Mouse (Mus musculus): ENCODE measurements at regions not wholly inside any gene's neighbourhood (a gene's known extent, or its start where the extent isn't known, plus 50 kb on each side); places are given as distances from the start of the nearest gene placed in this dataset.

DNA sequence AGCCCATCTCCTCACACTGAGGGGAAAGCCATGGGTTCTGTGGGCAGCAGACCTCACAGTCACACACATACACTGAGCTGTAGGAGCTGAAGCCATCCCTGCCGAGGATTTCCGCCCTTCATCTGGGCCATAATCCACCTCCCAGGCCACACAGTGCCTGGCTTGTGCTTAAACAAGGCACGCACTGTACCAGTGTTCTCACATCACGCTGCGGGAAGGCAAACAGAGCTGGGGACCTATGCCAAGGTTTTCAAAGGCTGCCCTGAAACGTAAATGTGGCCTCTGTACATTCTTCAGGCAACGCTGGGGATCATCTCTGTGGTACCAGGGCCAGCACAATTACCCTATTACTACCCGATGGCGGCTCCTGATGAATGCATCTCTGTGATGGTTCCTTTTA lies 627.6 kb downstream of the Insc start:
- peak; percentile 77 for ATAC-seq (ENCODE audit: low read depth)
- no peak overlapping the region for H3K4me2 ChIP-seq (ENCODE audit: low read depth, low read length)
- H3K9ac ChIP-seq (ENCODE audit: low read depth, low read length), result no peak overlapping the region
- H3K9me3 ChIP-seq (ENCODE audit: control insufficient read depth, low read length), result no peaks in the 10 kb centered on the region
- H3K36me3 ChIP-seq (ENCODE audit: control insufficient read depth, insufficient read depth, low read length), result no peaks in the 10 kb centered on the region
- H3K4me3 ChIP-seq (ENCODE audit: low read depth, low read length), result no peak overlapping the region
- peak overlapping the region; percentile 58 for H3K27ac ChIP-seq (replicated peaks; ENCODE audit: low read depth, low read length)
- no peaks in the 10 kb centered on the region; the same call in 1 of the 2 replicates for H3K27me3 ChIP-seq (replicated peaks; ENCODE audit: control insufficient read depth, insufficient read depth, low read length)
- peak; percentile 69 for DNase-seq (ENCODE audit: low spot score)
- WGBS, result 34% methylated on average over 9 of the region's 9 CpGs
- peaks cover 9% of the 10 kb centered on the region; the same call in 1 of the 2 replicates for H3K4me1 ChIP-seq (ENCODE audit: control insufficient read depth, insufficient read depth, low read length)

DNA sequence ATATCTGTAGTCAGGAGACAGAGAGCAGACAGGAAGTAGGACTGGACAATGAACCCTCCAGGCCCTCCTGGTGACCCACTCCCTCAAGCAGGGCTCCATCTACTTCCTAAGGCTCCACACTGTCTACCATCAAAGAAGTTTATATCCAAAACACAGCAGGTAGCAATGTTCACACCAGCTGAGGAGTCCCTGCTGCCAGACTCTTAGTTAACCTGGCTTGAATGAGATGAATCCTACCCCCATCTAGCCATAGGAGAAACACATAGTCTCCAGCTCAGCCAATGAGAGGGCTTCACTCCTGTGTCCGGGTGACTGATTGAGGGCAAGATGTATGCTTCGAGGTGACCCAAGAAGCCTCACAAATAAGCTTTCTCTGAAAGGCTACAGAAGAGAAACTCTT lies 629.4 kb downstream of the Insc start:
- Histone ChIP-seq H3K4me1 (ENCODE audit: control insufficient read depth, insufficient read depth, low read length) (peaks cover 6% of the 10 kb centered on the region; the same call in 1 of the 2 replicates), H3K4me2 (ENCODE audit: low read depth, low read length) (no peak overlapping the region), H3K9ac (ENCODE audit: low read depth, low read length) (no peak overlapping the region), H3K27me3 (replicated peaks; ENCODE audit: control insufficient read depth, insufficient read depth, low read length) (no peaks in the 10 kb centered on the region; the same call in 1 of the 2 replicates), H3K9me3 (ENCODE audit: control insufficient read depth, low read length) (no peaks in the 10 kb centered on the region), H3K36me3 (ENCODE audit: control insufficient read depth, insufficient read depth, low read length) (no peaks in the 10 kb centered on the region), H3K4me3 (ENCODE audit: low read depth, low read length) (no peak overlapping the region), H3K27ac (replicated peaks; ENCODE audit: low read depth, low read length) (no peak overlapping the region)
- WGBS, result 83% methylated on average over 2 of the region's 2 CpGs
- no peak for DNase-seq (ENCODE audit: low spot score)
- no peak for ATAC-seq (ENCODE audit: low read depth)

DNA sequence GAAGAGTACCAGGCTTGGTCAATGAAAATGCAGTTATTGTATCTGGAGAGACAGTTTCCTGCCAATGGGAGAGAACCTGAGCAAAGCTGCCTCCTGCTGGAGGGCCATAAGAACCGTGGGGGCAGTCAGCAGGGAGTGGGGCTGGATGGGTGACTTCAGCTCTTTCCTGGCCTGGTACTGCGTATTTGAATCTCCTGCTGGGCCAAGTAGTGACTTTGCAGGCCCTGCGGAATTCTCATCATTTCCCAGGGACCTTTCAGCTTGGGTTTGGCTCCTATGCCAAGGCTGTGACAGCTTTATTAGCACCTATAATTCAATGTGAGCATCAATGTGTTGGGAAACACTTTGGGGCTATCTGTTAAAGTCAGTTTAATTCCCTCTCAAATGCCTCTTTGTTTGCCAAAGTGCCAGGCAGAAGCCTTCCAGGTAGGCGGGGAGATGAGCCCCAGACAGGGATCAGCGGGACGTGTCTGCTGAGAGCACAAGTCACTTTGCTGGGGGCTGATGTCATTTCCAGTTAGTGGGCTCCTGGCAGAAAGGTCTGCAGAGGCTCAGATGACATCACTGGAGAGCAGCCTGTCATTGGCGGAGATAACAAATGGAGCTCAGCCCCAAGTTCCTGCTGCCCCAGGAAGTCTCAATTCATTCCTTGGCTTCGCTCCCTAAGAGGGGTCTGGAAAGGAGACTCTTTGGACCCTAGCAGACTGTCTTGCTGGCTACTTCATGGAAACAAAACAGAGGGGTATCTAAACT lies 630.5 kb downstream of the Insc start:
- ATAC-seq (ENCODE audit: low read depth) (no peak), DNase-seq (ENCODE audit: low spot score) (no peak)
- no peak overlapping the region for H3K9ac ChIP-seq (ENCODE audit: low read depth, low read length)
- no peaks in the 10 kb centered on the region for H3K36me3 ChIP-seq (ENCODE audit: control insufficient read depth, insufficient read depth, low read length)
- peaks cover under 1% of the 10 kb centered on the region; the same call in 1 of the 2 replicates for H3K27me3 ChIP-seq (replicated peaks; ENCODE audit: control insufficient read depth, insufficient read depth, low read length)
- no peak overlapping the region for H3K4me2 ChIP-seq (ENCODE audit: low read depth, low read length)
- H3K9me3 ChIP-seq (ENCODE audit: control insufficient read depth, low read length), result no peaks in the 10 kb centered on the region
- no peak overlapping the region for H3K27ac ChIP-seq (replicated peaks; ENCODE audit: low read depth, low read length)
- no peak overlapping the region for H3K4me3 ChIP-seq (ENCODE audit: low read depth, low read length)
- WGBS, result 56% methylated on average over 8 of the region's 8 CpGs
- peaks cover 8% of the 10 kb centered on the region; the same call in 1 of the 2 replicates for H3K4me1 ChIP-seq (ENCODE audit: control insufficient read depth, insufficient read depth, low read length)

DNA sequence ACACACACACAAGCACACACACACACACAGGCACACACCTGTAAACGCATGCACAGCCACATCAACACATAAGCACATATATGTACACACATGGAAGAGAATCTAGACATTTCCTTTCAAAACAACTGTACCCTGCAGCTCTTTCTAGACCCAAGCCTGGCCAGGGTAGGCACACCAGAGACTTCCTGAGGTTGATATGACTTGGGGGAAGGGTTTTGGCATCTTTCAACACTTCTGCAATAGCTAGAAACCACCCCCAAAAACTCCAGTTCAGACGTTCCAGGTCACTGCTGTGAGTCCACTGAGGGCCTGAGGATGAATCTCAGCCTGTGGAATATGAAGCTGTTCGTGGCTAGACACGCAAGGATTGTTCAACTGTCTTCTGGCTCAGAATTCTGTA lies 632.6 kb downstream of the Insc start:
- Histone ChIP-seq H3K27ac (replicated peaks; ENCODE audit: low read depth, low read length) (no peak overlapping the region), H3K27me3 (replicated peaks; ENCODE audit: control insufficient read depth, insufficient read depth, low read length) (peaks cover 4% of the 10 kb centered on the region; the same call in 1 of the 2 replicates), H3K9ac (ENCODE audit: low read depth, low read length) (no peak overlapping the region), H3K4me2 (ENCODE audit: low read depth, low read length) (no peak overlapping the region), H3K9me3 (ENCODE audit: control insufficient read depth, low read length) (no peaks in the 10 kb centered on the region), H3K4me1 (ENCODE audit: control insufficient read depth, insufficient read depth, low read length) (peaks cover 27% of the 10 kb centered on the region), H3K36me3 (ENCODE audit: control insufficient read depth, insufficient read depth, low read length) (no peaks in the 10 kb centered on the region), H3K4me3 (ENCODE audit: low read depth, low read length) (no peak overlapping the region)
- DNase-seq (ENCODE audit: low spot score) (no peak), ATAC-seq (ENCODE audit: low read depth) (no peak)
- WGBS, result 78% methylated on average over 4 of the region's 4 CpGs

DNA sequence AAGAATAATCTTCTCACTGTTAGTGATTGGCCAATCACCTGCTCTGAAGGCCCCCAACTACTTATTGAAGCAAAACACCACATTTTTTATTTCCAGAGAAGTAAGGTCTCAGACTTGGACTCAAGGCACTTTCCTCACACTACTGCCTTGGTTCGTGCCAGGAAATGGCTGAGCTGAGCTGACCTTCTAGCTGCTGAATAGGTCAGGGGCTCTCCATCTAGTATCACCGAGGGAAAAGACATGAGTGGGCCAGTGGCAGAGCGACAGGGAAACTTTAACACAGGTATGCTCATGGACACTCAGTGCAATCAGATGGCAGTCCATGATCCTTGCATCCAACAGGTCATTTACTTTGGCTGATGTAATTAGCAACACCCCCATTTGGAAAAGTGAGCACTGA lies 635.3 kb downstream of the Insc start:
- no peaks in the 10 kb centered on the region for H3K9me3 ChIP-seq (ENCODE audit: control insufficient read depth, low read length)
- WGBS, result 73% methylated on average over 3 of the region's 3 CpGs
- H3K4me1 ChIP-seq (ENCODE audit: control insufficient read depth, insufficient read depth, low read length), result peaks cover 32% of the 10 kb centered on the region
- H3K27me3 ChIP-seq (replicated peaks; ENCODE audit: control insufficient read depth, insufficient read depth, low read length), result 0 out of 2 replicates have a peak, but pooled peaks cover 4% of the 10 kb centered on the region
- ATAC-seq (ENCODE audit: low read depth), result no peak
- no peaks in the 10 kb centered on the region for H3K36me3 ChIP-seq (ENCODE audit: control insufficient read depth, insufficient read depth, low read length)
- no peak overlapping the region for H3K9ac ChIP-seq (ENCODE audit: low read depth, low read length)
- H3K27ac ChIP-seq (replicated peaks; ENCODE audit: low read depth, low read length), result 0 out of 2 replicates have a peak overlapping the region, but pooled peaks have one; percentile 44
- no peak overlapping the region for H3K4me2 ChIP-seq (ENCODE audit: low read depth, low read length)
- no peak overlapping the region for H3K4me3 ChIP-seq (ENCODE audit: low read depth, low read length)
- DNase-seq (ENCODE audit: low spot score), result no peak

DNA sequence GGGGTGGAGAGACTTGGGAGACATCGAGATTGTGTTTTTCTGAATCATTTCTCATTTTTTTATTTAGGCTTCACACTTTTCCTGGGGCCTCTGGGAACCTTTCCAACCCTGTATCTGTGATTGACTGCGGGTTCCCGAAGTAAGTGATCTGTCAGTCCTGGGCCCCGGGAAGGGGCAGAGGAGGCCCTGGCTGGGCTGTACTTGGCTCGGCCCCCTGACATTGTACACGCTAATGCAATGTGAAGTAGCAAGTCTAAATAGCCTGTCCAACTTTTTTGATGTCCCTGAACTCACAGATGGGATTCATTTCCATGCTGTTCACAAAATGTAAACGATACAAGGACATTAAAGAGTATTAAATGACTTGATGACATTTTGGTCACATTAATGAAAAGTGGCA lies 636.1 kb downstream of the Insc start:
- Histone ChIP-seq H3K9ac (ENCODE audit: low read depth, low read length) (no peak overlapping the region), H3K36me3 (ENCODE audit: control insufficient read depth, insufficient read depth, low read length) (no peaks in the 10 kb centered on the region), H3K27ac (replicated peaks; ENCODE audit: low read depth, low read length) (peak overlapping the region; percentile 44; the same call in 1 of the 2 replicates), H3K27me3 (replicated peaks; ENCODE audit: control insufficient read depth, insufficient read depth, low read length) (0 out of 2 replicates have a peak, but pooled peaks cover 4% of the 10 kb centered on the region), H3K4me3 (ENCODE audit: low read depth, low read length) (no peak overlapping the region), H3K4me1 (ENCODE audit: control insufficient read depth, insufficient read depth, low read length) (peaks cover 32% of the 10 kb centered on the region), H3K4me2 (ENCODE audit: low read depth, low read length) (no peak overlapping the region), H3K9me3 (ENCODE audit: control insufficient read depth, low read length) (no peaks in the 10 kb centered on the region)
- WGBS, result 12% methylated on average over 7 of the region's 7 CpGs
- DNase-seq (ENCODE audit: low spot score), result peak; percentile 89
- ATAC-seq (ENCODE audit: low read depth), result peak; percentile 82

DNA sequence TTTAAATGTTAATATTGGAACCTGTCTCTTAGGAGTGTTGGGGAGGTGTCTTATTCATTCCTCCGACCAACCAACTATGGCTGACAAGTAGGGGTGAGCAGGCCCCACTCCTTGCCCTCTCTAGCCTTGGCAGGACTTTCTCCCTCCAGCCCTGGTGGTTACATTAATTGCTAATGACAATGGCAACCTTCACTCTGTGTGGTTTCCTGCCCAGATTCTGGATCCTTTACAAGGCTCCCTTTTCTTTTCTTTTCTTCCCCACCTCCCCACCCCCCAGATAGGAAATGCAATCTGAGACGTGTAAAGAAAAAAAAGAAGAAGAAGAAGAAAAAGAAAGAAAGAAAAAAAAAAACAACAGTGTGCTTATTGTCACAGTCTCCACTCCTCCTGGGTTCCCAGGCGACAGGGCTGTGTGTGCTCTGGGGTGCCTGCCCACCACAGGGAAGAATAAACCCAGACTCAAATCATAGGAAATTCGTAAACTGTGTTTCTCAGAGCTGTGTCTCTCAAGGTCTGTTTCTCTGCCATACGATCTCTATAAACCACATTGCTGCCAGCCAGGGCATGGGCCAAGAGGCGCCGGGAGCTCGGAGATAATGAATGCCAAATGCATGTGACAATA lies 637.6 kb downstream of the Insc start:
- peaks cover 32% of the 10 kb centered on the region for H3K4me1 ChIP-seq (ENCODE audit: control insufficient read depth, insufficient read depth, low read length)
- WGBS, result 29% methylated on average over 8 of the region's 8 CpGs
- H3K9me3 ChIP-seq (ENCODE audit: control insufficient read depth, low read length), result no peaks in the 10 kb centered on the region
- H3K27me3 ChIP-seq (replicated peaks; ENCODE audit: control insufficient read depth, insufficient read depth, low read length), result peaks cover 4% of the 10 kb centered on the region; the same call in 1 of the 2 replicates
- ATAC-seq (ENCODE audit: low read depth) (peak; percentile 53; the same call in 1 of the 2 replicates), DNase-seq (ENCODE audit: low spot score) (peak; percentile 33)
- peak overlapping the region; percentile 8; the same call in 1 of the 2 replicates for H3K27ac ChIP-seq (replicated peaks; ENCODE audit: low read depth, low read length)
- no peaks in the 10 kb centered on the region for H3K36me3 ChIP-seq (ENCODE audit: control insufficient read depth, insufficient read depth, low read length)
- no peak overlapping the region for H3K4me2 ChIP-seq (ENCODE audit: low read depth, low read length)
- H3K9ac ChIP-seq (ENCODE audit: low read depth, low read length), result no peak overlapping the region
- H3K4me3 ChIP-seq (ENCODE audit: low read depth, low read length), result no peak overlapping the region

DNA sequence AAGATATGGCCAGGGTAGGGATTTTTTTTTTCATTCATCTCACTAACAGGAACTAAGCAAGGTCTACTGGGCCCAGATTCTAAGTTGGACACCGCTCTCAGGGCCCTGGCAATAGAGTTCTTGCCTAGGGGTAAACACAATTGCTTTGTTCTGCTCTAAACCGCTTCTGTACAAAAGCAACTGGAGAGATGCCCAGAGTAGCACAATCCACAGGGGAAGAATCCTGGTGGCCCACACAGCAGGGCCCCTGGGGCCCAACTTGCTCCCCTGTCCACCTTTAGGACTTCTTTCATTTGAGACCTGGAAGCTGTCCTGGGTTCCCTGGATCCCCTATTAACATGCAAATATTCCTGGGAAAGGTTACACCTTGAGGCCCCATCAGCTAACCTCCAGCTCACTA lies 639.4 kb downstream of the Insc start:
- peaks cover 32% of the 10 kb centered on the region for H3K4me1 ChIP-seq (ENCODE audit: control insufficient read depth, insufficient read depth, low read length)
- no peak overlapping the region for H3K9ac ChIP-seq (ENCODE audit: low read depth, low read length)
- H3K36me3 ChIP-seq (ENCODE audit: control insufficient read depth, insufficient read depth, low read length), result no peaks in the 10 kb centered on the region
- 47% methylated on average over 2 of the region's 2 CpGs for WGBS
- H3K4me3 ChIP-seq (ENCODE audit: low read depth, low read length), result no peak overlapping the region
- no peak overlapping the region for H3K27ac ChIP-seq (replicated peaks; ENCODE audit: low read depth, low read length)
- no peak for DNase-seq (ENCODE audit: low spot score)
- H3K4me2 ChIP-seq (ENCODE audit: low read depth, low read length), result no peak overlapping the region
- H3K9me3 ChIP-seq (ENCODE audit: control insufficient read depth, low read length), result no peaks in the 10 kb centered on the region
- ATAC-seq (ENCODE audit: low read depth), result peak; percentile 27; the same call in 1 of the 2 replicates
- H3K27me3 ChIP-seq (replicated peaks; ENCODE audit: control insufficient read depth, insufficient read depth, low read length), result peaks cover 4% of the 10 kb centered on the region; the same call in 1 of the 2 replicates

Measured in embryonic facial prominence, embryonic 14.5 days (tissue).